Mouse (Mus musculus) hindlimb bud, embryonic 11.5 days (tissue): ENCODE data around the gene Prrx1.

Experiments used
- DNase-seq: peaks from one replicate; pipeline ENCODE4 v3.0.0-alpha.2; 2012; ENCODE audit warnings: low read depth, low spot score; ENCODE audit errors: extremely low spot score

Prrx1 gene

GRCm38 (mm10) chr1:163311861-163312811, 1.4 kb downstream of the Prrx1 start:
- no peak for DNase-seq

- DNase-seq: no peak
These were observed 2.3 kb downstream of the Prrx1 start for GRCm38 (mm10) chr1:163311006-163311836.

GRCm38 (mm10) chr1:163310023-163310754, 3.3 kb downstream of the Prrx1 start:
- no peak for DNase-seq

- no peak for DNase-seq
These were observed 4.0 kb downstream of the Prrx1 start for GRCm38 (mm10) chr1:163309466-163309865.

- no peak for DNase-seq
These were observed 4.9 kb downstream of the Prrx1 start for GRCm38 (mm10) chr1:163308631-163309030.

GRCm38 (mm10) chr1:163307706-163308105, 5.8 kb downstream of the Prrx1 start:
- no peak for DNase-seq

- DNase-seq: no peak
These were observed 7.6 kb downstream of the Prrx1 start for GRCm38 (mm10) chr1:163305956-163306355.

GRCm38 (mm10) chr1:163304837-163305236, 8.7 kb downstream of the Prrx1 start:
- no peak for DNase-seq

GRCm38 (mm10) chr1:163302292-163302691, 11.2 kb downstream of the Prrx1 start:
- DNase-seq: no peak

- no peak for DNase-seq
These were observed 20.4 kb downstream of the Prrx1 start for GRCm38 (mm10) chr1:163293152-163293551.

GRCm38 (mm10) chr1:163291925-163292324, 21.6 kb downstream of the Prrx1 start:
- no peak for DNase-seq

- DNase-seq: no peak
These were observed 24.4 kb downstream of the Prrx1 start for GRCm38 (mm10) chr1:163289131-163289530.

GRCm38 (mm10) chr1:163285539-163285938, 28.0 kb downstream of the Prrx1 start:
- DNase-seq: no peak

GRCm38 (mm10) chr1:163285136-163285535, 28.4 kb downstream of the Prrx1 start:
- DNase-seq: no peak

GRCm38 (mm10) chr1:163283980-163284635, 29.4 kb downstream of the Prrx1 start:
- DNase-seq: no peak

GRCm38 (mm10) chr1:163281450-163282198, 31.9 kb downstream of the Prrx1 start:
- no peak for DNase-seq

- DNase-seq: no peak
These were observed 32.7 kb downstream of the Prrx1 start for GRCm38 (mm10) chr1:163280842-163281122.

- DNase-seq: no peak
These were observed 33.2 kb downstream of the Prrx1 start for GRCm38 (mm10) chr1:163280097-163280841.

GRCm38 (mm10) chr1:163277069-163277468, 36.4 kb downstream of the Prrx1 start:
- DNase-seq: no peak
